Mouse (Mus musculus) layer of hippocampus, adult 2 months (tissue): ENCODE data around the gene Crygs. TPM values are rescaled to one million over a fixed set of nuclear protein-coding genes. Genes with fewer than 3 reads are reported as not detected.

Experiments
- DNase-seq, 2 experiments: peaks; one replicate each; pipeline ENCODE4 v3.0.0; 2022; ENCODE audit warnings: low spot score in 2 of 2
- H3K27ac ChIP-seq: fragments of 200-600 bp; 2 replicates; pipeline ENCODE4 v1.8.1; 2022
- H3K4me3 ChIP-seq: fragments of 200-600 bp; 2 replicates; pipeline ENCODE4 v1.8.1; 2022; ENCODE audit warnings: mild to moderate bottlenecking
- CTCF ChIP-seq: fragments of 200-600 bp; conservative IDR thresholded peaks from 2 replicates; pipeline ENCODE4 v1.8.1; 2022; ENCODE audit warnings: antibody characterized with exemption, mild to moderate bottlenecking, moderate library complexity
- total RNA-seq, 2 experiments: library from RNA; stranded (reverse); gene quantifications; 2 replicates each; pipeline ENCODE4 v1.2.3; 2021

Gene Crygs
- total RNA-seq, 2 experiments from 2014 or later, result not detected

DNA sequence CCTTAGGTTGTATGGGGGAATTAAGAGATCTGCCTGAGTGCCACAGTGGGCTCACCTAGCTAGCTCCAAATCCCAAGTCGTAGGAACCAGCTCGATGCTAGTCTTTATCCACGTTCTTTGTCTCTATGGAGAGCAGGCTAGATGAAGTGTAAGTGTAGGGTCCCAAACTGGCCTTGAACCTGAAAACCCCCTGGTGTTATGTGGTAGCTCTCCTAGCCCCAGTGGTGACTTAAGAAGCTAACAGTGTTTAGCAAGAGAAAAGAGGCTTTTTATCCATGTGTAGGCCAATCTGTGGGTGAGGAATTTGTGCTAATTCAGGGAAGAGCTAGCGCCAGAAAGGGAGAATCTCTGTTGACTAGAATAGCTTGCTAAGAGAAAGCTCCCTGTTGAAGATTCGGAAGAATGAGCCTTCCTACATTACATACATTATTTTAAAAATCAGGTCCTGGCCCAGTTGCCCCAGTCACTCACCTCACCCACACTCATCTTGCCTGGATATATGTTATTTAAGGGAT lies 35.8 kb downstream of the Crygs start:
- DNase-seq, result no peak
- no peak for TF ChIP-seq CTCF
- no peak overlapping the region for H3K4me3 ChIP-seq
- no peak overlapping the region for H3K27ac ChIP-seq

DNA sequence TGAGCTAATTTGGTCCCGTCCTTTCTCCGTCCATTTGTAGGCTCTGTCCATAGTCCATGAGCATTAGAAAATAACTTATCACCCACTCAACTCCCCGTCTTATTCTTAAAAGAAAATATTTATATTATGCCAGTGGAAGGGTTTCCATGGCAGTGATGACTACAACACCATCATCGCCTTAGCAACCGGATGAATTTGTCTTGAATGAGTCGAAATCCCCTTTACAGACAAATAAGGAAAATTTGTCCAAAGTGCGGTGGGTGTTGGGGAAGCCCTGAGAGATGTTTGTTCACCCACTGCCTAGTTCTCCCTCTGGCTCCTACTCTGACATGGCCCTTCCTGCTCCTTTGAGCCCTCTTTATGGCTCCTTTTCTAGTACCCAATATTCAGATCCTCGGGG lies 42.7 kb downstream of the Crygs start:
- TF ChIP-seq CTCF, result no peak
- Histone ChIP-seq H3K4me3 (no peak overlapping the region), H3K27ac (peak overlapping the region; percentile 65)
- DNase-seq, result peak in 1 of 2 experiments; percentile 49

GRCm38 (mm10) chr16:22767405-22767804 lies 44.0 kb downstream of the Crygs start:
- no peak for DNase-seq
- peak overlapping the region; percentile 64; the same call in 1 of the 2 replicates for H3K27ac ChIP-seq
- TF ChIP-seq CTCF, result peak; percentile 62

DNA sequence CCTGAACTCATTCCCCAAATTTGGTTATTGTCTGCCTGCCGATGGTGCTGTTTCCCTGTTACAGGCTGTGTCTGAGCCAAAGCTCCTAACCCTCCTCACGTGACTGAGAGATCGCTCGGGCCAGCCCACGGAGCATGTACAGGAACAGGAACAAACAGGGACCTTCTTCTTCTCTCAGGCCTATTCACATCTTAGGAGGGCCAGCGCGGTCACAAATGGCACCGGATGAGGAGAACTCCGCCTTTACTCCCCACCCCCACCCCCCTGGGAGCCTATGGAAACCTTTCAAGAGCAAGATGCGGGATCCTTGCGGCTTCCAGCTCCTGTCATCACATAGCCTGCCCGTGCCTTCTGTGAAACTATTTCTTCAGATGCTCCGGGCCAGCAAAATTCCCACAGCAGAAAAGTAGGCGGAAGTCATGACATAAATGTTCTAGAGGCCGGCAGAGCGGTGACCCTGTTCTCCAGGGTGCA lies 44.6 kb downstream of the Crygs start:
- Histone ChIP-seq H3K27ac (peak overlapping the region; percentile 64; the same call in 1 of the 2 replicates), H3K4me3 (no peak overlapping the region)
- no peak for TF ChIP-seq CTCF
- peak in 1 of 2 experiments; percentile 11 for DNase-seq

More at GRCm38 (mm10) chr16:22767405-22767804, 44.0 kb downstream of the Crygs start:
- H3K4me3 ChIP-seq, result no peak overlapping the region

DNA sequence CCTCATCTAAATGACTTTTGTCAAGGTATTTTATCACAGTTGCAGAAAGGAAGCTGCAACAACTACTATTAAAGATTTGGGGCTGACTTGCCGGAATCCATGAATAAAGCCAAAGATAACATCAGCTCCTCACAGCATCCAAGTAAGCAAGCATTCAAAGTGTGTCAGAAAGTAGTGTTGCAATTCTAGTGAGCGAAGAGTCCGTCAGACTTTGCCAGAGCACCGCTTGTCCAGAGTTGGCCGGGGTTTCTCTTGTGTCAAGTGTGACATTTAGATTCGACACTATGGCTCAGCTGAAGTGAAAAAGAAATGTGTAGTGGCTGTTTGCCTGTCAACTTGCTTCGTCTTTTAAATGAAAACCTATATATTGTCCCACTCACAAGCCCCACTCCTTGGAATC lies 45.8 kb downstream of the Crygs start:
- DNase-seq, result no peak
- Histone ChIP-seq H3K27ac (no peak overlapping the region), H3K4me3 (no peak overlapping the region)
- TF ChIP-seq CTCF, result no peak

Other genes with a start within 250 kb of the Crygs start
- gene Dgkg, start 154.4 kb downstream of the Crygs start, total RNA-seq, result 100 to 1,000 TPM; 199 to 231 TPM
- 10 to 100 TPM; 13.6 to 15.9 TPM for gene Tbccd1, start 46.1 kb upstream of the Crygs start, total RNA-seq
- 10 to 100 TPM; 61.1 to 62.5 TPM for gene Dnajb11, start 46.3 kb upstream of the Crygs start, total RNA-seq
- gene Ahsg, start 79.7 kb upstream of the Crygs start, total RNA-seq, result not detected
- under 1 TPM; 0.49 to 0.54 TPM for gene Fetub, start 106.8 kb upstream of the Crygs start, total RNA-seq
- not detected for gene Hrg, start 139.5 kb upstream of the Crygs start, total RNA-seq
- not detected for gene Kng2, start 217.9 kb upstream of the Crygs start, total RNA-seq
- not detected for gene Kng1, start 246.3 kb upstream of the Crygs start, total RNA-seq